Mouse (Mus musculus): ENCODE results near the gene 4933425L06Rik. TPM values are rescaled to one million over a fixed set of nuclear protein-coding genes. Genes with fewer than 3 reads are reported as not detected.
A peak's percentile ranks its signal among the peaks of the same experiment; 100 is the strongest.

4933425L06Rik gene
- not detected for total RNA-seq (2021)

GRCm38 (mm10) chr13:105081862-105082261, at the start of gene 4933425L06Rik:
Gene 4933425L06Rik (plus strand): TSS chr13:105082122.
- intact Hi-C loops (cut with DNase I), result no loop called here
- DNase-seq (ENCODE audit: low spot score in 2 of 2), result no peak

- peak; percentile 47 to 55 for DNase-seq (ENCODE audit: low spot score in 2 of 2)
- intact Hi-C loops (cut with DNase I), result loop anchor here (5.0 kb wide), 1 partner anchor 76 kb away; no protein-coding TSS in a partner anchor
Measured at GRCm38 (mm10) chr13:105037816-105038215, 44.1 kb upstream of the 4933425L06Rik start.

GRCm38 (mm10) chr13:105038334-105038733, 43.6 kb upstream of the 4933425L06Rik start:
- DNase-seq (ENCODE audit: low spot score in 2 of 2), result peak in 1 of 2 experiments; percentile 31
- intact Hi-C loops (cut with DNase I), result loop anchor here (5.0 kb wide), 1 partner anchor 76 kb away; no protein-coding TSS in a partner anchor

- intact Hi-C loops (cut with DNase I), result no loop called here
- no peak for DNase-seq (ENCODE audit: low spot score in 2 of 2)
Measured at GRCm38 (mm10) chr13:105043882-105044281, 38.0 kb upstream of the 4933425L06Rik start.

- DNase-seq (ENCODE audit: low spot score in 2 of 2), result no peak
- intact Hi-C loops (cut with DNase I), result no loop called here
Measured at GRCm38 (mm10) chr13:105047377-105047776, 34.5 kb upstream of the 4933425L06Rik start.

- peak in 1 of 2 experiments; percentile 27 for DNase-seq (ENCODE audit: low spot score in 2 of 2)
- intact Hi-C loops (cut with DNase I), result no loop called here
Measured at GRCm38 (mm10) chr13:105048662-105049061, 33.3 kb upstream of the 4933425L06Rik start.

- intact Hi-C loops (cut with DNase I), result loop anchor here (5.0 to 10.0 kb wide), 6 partner anchors 89 to 767 kb away; partner anchors contain the start of genes Adamts6 and Cwc27
- no peak for DNase-seq (ENCODE audit: low spot score in 2 of 2)
Measured at GRCm38 (mm10) chr13:105051432-105051831, 30.5 kb upstream of the 4933425L06Rik start.

GRCm38 (mm10) chr13:105053618-105054017, 28.3 kb upstream of the 4933425L06Rik start:
- intact Hi-C loops (cut with DNase I), result loop anchor here (5.0 to 10.0 kb wide), 6 partner anchors 91 to 769 kb away; partner anchors contain the start of genes Adamts6 and Cwc27
- peak; percentile 45 to 57 for DNase-seq (ENCODE audit: low spot score in 2 of 2)

- DNase-seq (ENCODE audit: low spot score in 2 of 2), result peak; percentile 83
- intact Hi-C loops (cut with DNase I), result loop anchor here (5.0 to 10.0 kb wide), 6 partner anchors 92 to 770 kb away; partner anchors contain the start of genes Adamts6 and Cwc27
Measured at GRCm38 (mm10) chr13:105054181-105054940, 27.6 kb upstream of the 4933425L06Rik start, which contains the start of gene Rgs7bp. Gene Rgs7bp (minus strand): TSS chr13:105054930.

- no peak for DNase-seq (ENCODE audit: low spot score in 2 of 2)
- intact Hi-C loops (cut with DNase I), result loop anchor here (5.0 to 10.0 kb wide), 6 partner anchors 93 to 770 kb away; partner anchors contain the start of genes Adamts6 and Cwc27
Measured at GRCm38 (mm10) chr13:105054941-105055309, 27.0 kb upstream of the 4933425L06Rik start.

GRCm38 (mm10) chr13:105055374-105055773, 26.5 kb upstream of the 4933425L06Rik start:
- intact Hi-C loops (cut with DNase I), result loop anchor here (10.0 kb wide), 2 partner anchors 241 to 771 kb away; partner anchors contain the start of genes Adamts6 and Cwc27
- DNase-seq (ENCODE audit: low spot score in 2 of 2), result no peak

- DNase-seq (ENCODE audit: low spot score in 2 of 2), result no peak
Measured at GRCm38 (mm10) chr13:105066119-105066518, 15.8 kb upstream of the 4933425L06Rik start.

GRCm38 (mm10) chr13:105066890-105067845, 14.8 kb upstream of the 4933425L06Rik start:
- intact Hi-C loops (cut with DNase I), result no loop called here
- no peak for DNase-seq (ENCODE audit: low spot score in 2 of 2)

More at GRCm38 (mm10) chr13:105066119-105066518, 15.8 kb upstream of the 4933425L06Rik start:
- intact Hi-C loops (cut with DNase I), result no loop called here

- intact Hi-C loops (cut with DNase I), result no loop called here
- no peak for DNase-seq (ENCODE audit: low spot score in 2 of 2)
Measured at GRCm38 (mm10) chr13:105089276-105089675, 7.4 kb downstream of the 4933425L06Rik start.

- intact Hi-C loops (cut with DNase I), result no loop called here
- DNase-seq (ENCODE audit: low spot score in 2 of 2), result no peak
Measured at GRCm38 (mm10) chr13:105096316-105096715, 14.4 kb downstream of the 4933425L06Rik start.

- intact Hi-C loops (cut with DNase I), result no loop called here
- no peak for DNase-seq (ENCODE audit: low spot score in 2 of 2)
Measured at GRCm38 (mm10) chr13:105100705-105101104, 18.8 kb downstream of the 4933425L06Rik start.

GRCm38 (mm10) chr13:105104385-105104784, 22.5 kb downstream of the 4933425L06Rik start:
- intact Hi-C loops (cut with DNase I), result no loop called here
- no peak for DNase-seq (ENCODE audit: low spot score in 2 of 2)

- no peak for DNase-seq (ENCODE audit: low spot score in 2 of 2)
- intact Hi-C loops (cut with DNase I), result no loop called here
Measured at GRCm38 (mm10) chr13:105111599-105111998, 29.7 kb downstream of the 4933425L06Rik start.

- intact Hi-C loops (cut with DNase I), result no loop called here
Measured at GRCm38 (mm10) chr13:105121617-105122016, 39.7 kb downstream of the 4933425L06Rik start.

More at GRCm38 (mm10) chr13:105121617-105122016, 39.7 kb downstream of the 4933425L06Rik start:
- no peak for DNase-seq (ENCODE audit: low spot score in 2 of 2)
